Mouse (Mus musculus) MEL (cell line): ENCODE measurements at regions not wholly inside any gene's neighbourhood (a gene's known extent, or its start where the extent isn't known, plus 50 kb on each side); places are given as distances from the start of the nearest gene placed in this dataset.
A peak's percentile ranks its signal among the peaks of the same experiment; 100 is the strongest.

Source experiments
- DNase-seq: peaks from one replicate; pipeline ENCODE4 v3.0.0; 2011; ENCODE audit warnings: low read depth, low spot score
- H3K27ac ChIP-seq: 2 replicates; pipeline ENCODE4 v1.5.1; 2012; ENCODE audit warnings: low read depth, mild to moderate bottlenecking, control low read depth, low read length, moderate library complexity; ENCODE audit not compliant: control insufficient read depth
- H3K27me3 ChIP-seq, 2 experiments: fragments of 150-350 bp in 1 of 2; sonication (generic) in 1 of 2; 2 replicates each; pipeline ENCODE4 v1.6.1; 2012; ENCODE audit warnings: low read length in 2 of 2, mild to moderate bottlenecking in 2 of 2, improper control_type of control experiment in 1 of 2, moderate library complexity in 1 of 2; ENCODE audit not compliant: insufficient read depth in 2 of 2, control insufficient read depth in 1 of 2
- H3K36me3 ChIP-seq, 2 experiments: 2 replicates each; pipeline ENCODE4 v1.6.1; 2012 to 2014; ENCODE audit warnings: low read length in 2 of 2, improper control_type of control experiment in 1 of 2, inconsistent platforms in 1 of 2, mild to moderate bottlenecking in 1 of 2; ENCODE audit not compliant: insufficient read depth in 2 of 2, control insufficient read depth in 1 of 2
- H3K4me1 ChIP-seq, 2 experiments: fragments of 150-350 bp in 1 of 2; sonication (generic) in 1 of 2; 2 replicates each; pipeline ENCODE4 v1.6.1; 2012; ENCODE audit warnings: low read length in 2 of 2, improper control_type of control experiment in 1 of 2, mild to moderate bottlenecking in 1 of 2; ENCODE audit not compliant: insufficient read depth in 2 of 2, control insufficient read depth in 1 of 2
- H3K4me3 ChIP-seq, 2 experiments: fragments of 150-350 bp in 1 of 2; sonication (generic) in 1 of 2; 2 replicates each; pipeline ENCODE4 v1.5.1; 2012; ENCODE audit warnings: low read depth in 2 of 2, low read length in 2 of 2, mild to moderate bottlenecking in 2 of 2, moderate library complexity in 2 of 2, control low read depth in 1 of 2, improper control_type of control experiment in 1 of 2; ENCODE audit not compliant: control insufficient read depth in 1 of 2, insufficient read depth in 1 of 2
- H3K79me2 ChIP-seq: 2 replicates; pipeline ENCODE4 v1.6.1; 2012; ENCODE audit warnings: mild to moderate bottlenecking, low read length, moderate library complexity; ENCODE audit not compliant: control insufficient read depth, poor library complexity, insufficient read depth
- H3K9ac ChIP-seq: 2 replicates; pipeline ENCODE4 v1.6.1; 2012; ENCODE audit warnings: low read depth, mild to moderate bottlenecking, control low read depth, low read length, moderate library complexity; ENCODE audit not compliant: control insufficient read depth, poor library complexity, severe bottlenecking
- H3K9me3 ChIP-seq: fragments of 150-350 bp; sonication (generic); replicated peaks from 2 replicates; pipeline ENCODE4 v1.6.1; 2012; ENCODE audit warnings: mild to moderate bottlenecking, low read length, improper control_type of control experiment, moderate library complexity; ENCODE audit not compliant: insufficient read depth
- BHLHE40 ChIP-seq: IDR thresholded peaks from 2 replicates; pipeline ENCODE4 v1.6.1; 2012; ENCODE audit warnings: low read depth, mild to moderate bottlenecking, inconsistent platforms, low read length, improper control_type of control experiment, borderline replicate concordance
- CHD2 ChIP-seq: IDR thresholded peaks from 2 replicates; pipeline ENCODE4 v1.6.1; 2011; ENCODE audit warnings: low read length, improper control_type of control experiment
- CTCF ChIP-seq, 3 experiments: IDR thresholded peaks in 2 of 3; conservative IDR thresholded peaks in 1 of 3; 2 replicates each; pipeline ENCODE4 v1.5.1; 2011 to 2012; ENCODE audit warnings: low read length in 3 of 3, low read depth in 2 of 3, mild to moderate bottlenecking in 2 of 3, improper control_type of control experiment in 1 of 3, inconsistent platforms in 1 of 3, mixed read lengths in 1 of 3, moderate library complexity in 1 of 3; ENCODE audit not compliant: control insufficient read depth in 1 of 3, insufficient read depth in 1 of 3, poor library complexity in 1 of 3, severe bottlenecking in 1 of 3
- EP300 ChIP-seq, 2 experiments: IDR thresholded peaks; 2 replicates each; pipeline ENCODE4 v1.6.1; 2011; ENCODE audit warnings: improper control_type of control experiment in 2 of 2, low read length in 2 of 2, low read depth in 1 of 2, mild to moderate bottlenecking in 1 of 2
- ETS1 ChIP-seq: IDR thresholded peaks from 2 replicates; pipeline ENCODE4 v1.6.1; 2012; ENCODE audit warnings: low read depth, mild to moderate bottlenecking, inconsistent platforms, low read length, improper control_type of control experiment, moderate library complexity
- GABPA ChIP-seq: IDR thresholded peaks from 2 replicates; pipeline ENCODE4 v1.6.1; 2012; ENCODE audit warnings: low read depth, mild to moderate bottlenecking, inconsistent platforms, low read length, improper control_type of control experiment, moderate library complexity
- GATA1 ChIP-seq: IDR thresholded peaks from 2 replicates; pipeline ENCODE4 v1.6.1; 2011; ENCODE audit warnings: low read depth, low read length, improper control_type of control experiment
- HCFC1 ChIP-seq: IDR thresholded peaks from 2 replicates; pipeline ENCODE4 v1.6.1; 2012; ENCODE audit warnings: low read depth, mild to moderate bottlenecking, inconsistent platforms, low read length, improper control_type of control experiment, moderate library complexity
- MAX ChIP-seq: IDR thresholded peaks from 2 replicates; pipeline ENCODE4 v1.6.1; 2011; ENCODE audit warnings: low read length, improper control_type of control experiment
- MAZ ChIP-seq: IDR thresholded peaks from 2 replicates; pipeline ENCODE4 v1.6.1; 2012; ENCODE audit warnings: low read depth, mild to moderate bottlenecking, inconsistent platforms, low read length, improper control_type of control experiment
- MXI1 ChIP-seq: IDR thresholded peaks from 2 replicates; pipeline ENCODE4 v1.6.1; 2011; ENCODE audit warnings: mild to moderate bottlenecking, low read depth, low read length, improper control_type of control experiment
- MYC ChIP-seq: IDR thresholded peaks from 2 replicates; pipeline ENCODE4 v1.6.1; 2011; ENCODE audit warnings: low read depth, mild to moderate bottlenecking, low read length, improper control_type of control experiment, moderate library complexity
- NRF1 ChIP-seq: IDR thresholded peaks from 2 replicates; pipeline ENCODE4 v1.6.1; 2014; ENCODE audit warnings: low read depth, mild to moderate bottlenecking, inconsistent platforms, low read length, improper control_type of control experiment, moderate library complexity; ENCODE audit not compliant: poor library complexity, insufficient read depth, severe bottlenecking
- POLR2A ChIP-seq, 2 experiments: IDR thresholded peaks; 2 replicates each; pipeline ENCODE4 v1.6.1; 2011 to 2012; ENCODE audit warnings: low read length in 2 of 2, mild to moderate bottlenecking in 2 of 2, control low read depth in 1 of 2, improper control_type of control experiment in 1 of 2, low read depth in 1 of 2, moderate library complexity in 1 of 2; ENCODE audit not compliant: control insufficient read depth in 1 of 2, insufficient read depth in 1 of 2, poor library complexity in 1 of 2
- POLR2AphosphoS2 ChIP-seq: IDR thresholded peaks from 2 replicates; pipeline ENCODE4 v1.6.1; 2011; ENCODE audit warnings: low read length, improper control_type of control experiment
- SMC3 ChIP-seq: IDR thresholded peaks from 2 replicates; pipeline ENCODE4 v1.6.1; 2011; ENCODE audit warnings: low read depth, low read length, improper control_type of control experiment
- TAL1 ChIP-seq: IDR thresholded peaks from 2 replicates; pipeline ENCODE4 v1.6.1; 2012; ENCODE audit warnings: mild to moderate bottlenecking, inconsistent platforms, low read length, moderate library complexity, mixed read lengths
- TBP ChIP-seq: IDR thresholded peaks from 2 replicates; pipeline ENCODE4 v1.8.0; 2011; ENCODE audit warnings: low read depth, low read length, improper control_type of control experiment
- UBTF ChIP-seq: IDR thresholded peaks from 2 replicates; pipeline ENCODE4 v1.6.1; 2012; ENCODE audit warnings: low read depth, mild to moderate bottlenecking, inconsistent platforms, low read length, improper control_type of control experiment, moderate library complexity, borderline replicate concordance; ENCODE audit not compliant: insufficient read depth
- ZKSCAN1 ChIP-seq: IDR thresholded peaks from 2 replicates; pipeline ENCODE4 v1.6.1; 2012; ENCODE audit warnings: low read depth, mild to moderate bottlenecking, inconsistent platforms, low read length, improper control_type of control experiment, moderate library complexity
- ZMIZ1 ChIP-seq: IDR thresholded peaks from 2 replicates; pipeline ENCODE4 v1.6.1; 2012; ENCODE audit warnings: low read depth, mild to moderate bottlenecking, inconsistent platforms, low read length, improper control_type of control experiment, moderate library complexity

- H3K79me2 ChIP-seq = no peaks in the 10 kb centered on the region
- peak overlapping the region; percentile 12 to 37; a peak in 3 of 4 replicates for H3K4me3 ChIP-seq
- TF ChIP-seq MYC (peak; percentile 60; the same call in 1 of the 2 replicates), MAX (peak; percentile 67), MAZ (no peak), BHLHE40 (peak; percentile 91), ETS1 (no peak), TBP (peak; percentile 50; the same call in 1 of the 2 replicates)
- H3K27me3 ChIP-seq = no peaks in the 10 kb centered on the region
- H3K36me3 ChIP-seq = peaks cover 0 to 32% of the 10 kb centered on the region in 2 experiments; a peak in 2 of 4 replicates
- H3K9ac ChIP-seq = peak overlapping the region; percentile 59
- no peak for DNase-seq
- no peaks in the 10 kb centered on the region for H3K9me3 ChIP-seq
- peaks cover 3 to 29% of the 10 kb centered on the region in 2 experiments; a peak in 3 of 4 replicates for H3K4me1 ChIP-seq
- peak overlapping the region; percentile 99 for H3K27ac ChIP-seq
These were observed 301.7 kb downstream of the Med10 start for GRCm38 (mm10) chr13:70103903-70104302.

- DNase-seq = no peak
- Histone ChIP-seq H3K4me1 (peaks cover 2 to 22% of the 10 kb centered on the region in 2 experiments; a peak in 3 of 4 replicates), H3K27me3 (no peaks in the 10 kb centered on the region), H3K79me2 (no peaks in the 10 kb centered on the region), H3K9me3 (no peaks in the 10 kb centered on the region), H3K4me3 (no peak overlapping the region), H3K9ac (no peak overlapping the region), H3K27ac (no peak overlapping the region), H3K36me3 (peaks cover 0 to 15% of the 10 kb centered on the region in 2 experiments; a peak in 2 of 4 replicates)
- TF ChIP-seq SMC3 (no peak), HCFC1 (no peak), TBP (no peak), EP300 (IDR thresholded peaks at IDR 0.05; ENCODE audit: low read depth in 1 of 2, low read length in 2 of 2) (no peak), CTCF (IDR thresholded peaks at IDR 0.05 in 2 of 3, conservative IDR thresholded peaks at IDR 0.05 in 1 of 3; ENCODE audit: control insufficient read depth in 1 of 3, insufficient read depth in 1 of 3, low read depth in 2 of 3, low read length in 3 of 3, poor library complexity in 1 of 3, severe bottlenecking in 1 of 3) (no peak), UBTF (no peak), NRF1 (no peak), TAL1 (no peak), POLR2A (IDR thresholded peaks at IDR 0.05; ENCODE audit: control insufficient read depth in 1 of 2, insufficient read depth in 1 of 2, low read depth in 1 of 2, low read length in 2 of 2, poor library complexity in 1 of 2) (no peak), ZKSCAN1 (no peak), GABPA (no peak), MXI1 (no peak), POLR2AphosphoS2 (no peak), GATA1 (no peak), ZMIZ1 (no peak), CHD2 (no peak)
These were observed 313.4 kb downstream of the Med10 start for GRCm38 (mm10) chr13:70115576-70115975.
